Mouse (Mus musculus) hindbrain, embryonic 11.5 days (tissue): ENCODE measurements around the gene Hoxd11. TPM values are rescaled to one million over a fixed set of nuclear protein-coding genes. Genes with fewer than 3 reads are reported as not detected.

Experiments used
- ATAC-seq: fragments of 200-750 bp; cut with Nextera tagmentation; 2 replicates; pipeline ENCODE4 v1.8.0; 2017; ENCODE audit warnings: mild to moderate bottlenecking, moderate TSS enrichment, moderate library complexity; ENCODE audit not compliant: low FRiP score
- DNase-seq: peaks from one replicate; pipeline ENCODE4 v3.0.0-alpha.2; 2015; ENCODE audit warnings: low spot score
- H3K27ac ChIP-seq: fragments of 300-500 bp; sonication (generic); 2 replicates; pipeline ENCODE4 v1.5.1; 2014; ENCODE audit warnings: mild to moderate bottlenecking, low read depth, low read length
- H3K27me3 ChIP-seq: fragments of 300-500 bp; sonication (generic); 2 replicates; pipeline ENCODE4 v1.6.1; 2014; ENCODE audit warnings: mild to moderate bottlenecking, low read length, moderate library complexity, mixed read lengths; ENCODE audit not compliant: control insufficient read depth, insufficient read depth
- H3K36me3 ChIP-seq: fragments of 300-500 bp; sonication (generic); 2 replicates; pipeline ENCODE4 v1.6.1; 2014; ENCODE audit warnings: mild to moderate bottlenecking, low read length, moderate library complexity, mixed read lengths; ENCODE audit not compliant: control insufficient read depth, insufficient read depth
- H3K4me1 ChIP-seq: fragments of 300-500 bp; sonication (generic); replicated peaks from 2 replicates; pipeline ENCODE4 v1.6.1; 2014; ENCODE audit warnings: low read length, mixed read lengths; ENCODE audit not compliant: control insufficient read depth, insufficient read depth
- H3K4me2 ChIP-seq: fragments of 300-500 bp; sonication (generic); replicated peaks from 2 replicates; pipeline ENCODE4 v1.6.1; 2014; ENCODE audit warnings: mild to moderate bottlenecking, low read depth, low read length
- H3K4me3 ChIP-seq: fragments of 300-500 bp; sonication (generic); 2 replicates; pipeline ENCODE4 v1.5.1; 2014; ENCODE audit warnings: low read depth, low read length
- H3K9ac ChIP-seq: fragments of 300-500 bp; sonication (generic); 2 replicates; pipeline ENCODE4 v1.6.1; 2014; ENCODE audit warnings: low read depth, low read length
- H3K9me3 ChIP-seq: fragments of 300-500 bp; sonication (generic); 2 replicates; pipeline ENCODE4 v1.6.1; 2016; ENCODE audit warnings: low read length; ENCODE audit not compliant: control insufficient read depth
- WGBS: fragments of 180-500 bp; shearing (Covaris S2); extraction: QIAGEN DNeasy Blood & Tissue Kit; methylation state at CpG from one replicate; pipeline ENCODE4 v1.1.7; 2014; 5-methylcytosine and 5-hydroxymethylcytosine counted together
- microRNA counts: library from miRNA; unstranded; fragments of <30 nt; microRNA quantifications from one replicate; lab custom pipeline; 2015
- polyA plus RNA-seq: library from polyadenylated mRNA; unstranded; fragments of >200 nt; fragmentation: Nextera tagmentation; extraction: Ambion mirVana; gene quantifications from 2 replicates; pipeline ENCODE4 v1.2.1, GENCODE M21; 2014

The Hoxd11 gene
- polyA plus RNA-seq, 1 experiment from 2014 or later = not detected

GRCm38 (mm10) chr2:74733317-74733661 lies 53.9 kb downstream of the Hoxd11 start:
- DNase-seq = no peak

DNA sequence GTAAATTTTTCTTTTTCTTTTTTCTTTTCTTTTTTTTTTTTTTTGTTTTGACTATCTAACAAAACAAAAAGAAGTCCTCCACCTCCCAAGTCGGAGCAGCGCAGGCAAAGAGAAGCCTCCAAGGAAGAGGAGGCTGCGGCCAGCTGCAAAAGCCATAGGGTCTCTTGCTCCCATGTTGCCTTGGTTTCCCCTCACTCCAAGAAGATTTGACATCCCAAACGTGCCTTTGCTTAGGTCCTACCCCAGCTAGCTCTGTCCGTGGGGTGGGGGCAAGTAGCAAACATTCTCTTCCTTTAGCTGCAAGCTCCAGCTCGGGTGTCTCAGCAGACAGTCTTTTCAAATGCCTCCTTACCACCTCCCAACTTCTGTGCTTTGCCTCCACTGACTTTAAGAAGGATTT lies 54.4 kb downstream of the Hoxd11 start:
- Histone ChIP-seq H3K4me1 (no peaks in the 10 kb centered on the region; the same call in 1 of the 2 replicates), H3K27me3 (peaks cover 78% of the 10 kb centered on the region), H3K9me3 (no peaks in the 10 kb centered on the region), H3K9ac (peak overlapping the region; percentile 76), H3K36me3 (no peaks in the 10 kb centered on the region), H3K4me2 (peak overlapping the region; percentile 54), H3K4me3 (peak overlapping the region; percentile 48), H3K27ac (peak overlapping the region; percentile 95)
- DNase-seq (peak; percentile 67), ATAC-seq (no peak)
- WGBS = 0% methylated on average over 6 of the region's 6 CpGs

More at GRCm38 (mm10) chr2:74733317-74733661, 53.9 kb downstream of the Hoxd11 start:
- WGBS = under 1% methylated on average over 15 of the region's 16 CpGs
- H3K4me2 ChIP-seq = peak overlapping the region; percentile 54
- H3K9ac ChIP-seq = peak overlapping the region; percentile 76
- H3K4me1 ChIP-seq = no peaks in the 10 kb centered on the region; the same call in 1 of the 2 replicates
- H3K36me3 ChIP-seq = no peaks in the 10 kb centered on the region
- H3K27me3 ChIP-seq = peaks cover 79% of the 10 kb centered on the region
- H3K9me3 ChIP-seq = no peaks in the 10 kb centered on the region
- peak overlapping the region; percentile 48 for H3K4me3 ChIP-seq
- ATAC-seq = peak; percentile 48
- H3K27ac ChIP-seq = peak overlapping the region; percentile 95

GRCm38 (mm10) chr2:74734451-74734850 lies 55.1 kb downstream of the Hoxd11 start:
- peak overlapping the region; percentile 48 for H3K4me3 ChIP-seq
- H3K4me2 ChIP-seq = peak overlapping the region; percentile 54
- no peak for DNase-seq
- H3K9me3 ChIP-seq = no peaks in the 10 kb centered on the region
- peak overlapping the region; percentile 95 for H3K27ac ChIP-seq
- peaks cover 78% of the 10 kb centered on the region for H3K27me3 ChIP-seq
- ATAC-seq = peak; percentile 43
- H3K9ac ChIP-seq = peak overlapping the region; percentile 76
- H3K4me1 ChIP-seq = no peaks in the 10 kb centered on the region; the same call in 1 of the 2 replicates
- H3K36me3 ChIP-seq = no peaks in the 10 kb centered on the region
- WGBS = under 1% methylated on average over 13 of the region's 13 CpGs

DNA sequence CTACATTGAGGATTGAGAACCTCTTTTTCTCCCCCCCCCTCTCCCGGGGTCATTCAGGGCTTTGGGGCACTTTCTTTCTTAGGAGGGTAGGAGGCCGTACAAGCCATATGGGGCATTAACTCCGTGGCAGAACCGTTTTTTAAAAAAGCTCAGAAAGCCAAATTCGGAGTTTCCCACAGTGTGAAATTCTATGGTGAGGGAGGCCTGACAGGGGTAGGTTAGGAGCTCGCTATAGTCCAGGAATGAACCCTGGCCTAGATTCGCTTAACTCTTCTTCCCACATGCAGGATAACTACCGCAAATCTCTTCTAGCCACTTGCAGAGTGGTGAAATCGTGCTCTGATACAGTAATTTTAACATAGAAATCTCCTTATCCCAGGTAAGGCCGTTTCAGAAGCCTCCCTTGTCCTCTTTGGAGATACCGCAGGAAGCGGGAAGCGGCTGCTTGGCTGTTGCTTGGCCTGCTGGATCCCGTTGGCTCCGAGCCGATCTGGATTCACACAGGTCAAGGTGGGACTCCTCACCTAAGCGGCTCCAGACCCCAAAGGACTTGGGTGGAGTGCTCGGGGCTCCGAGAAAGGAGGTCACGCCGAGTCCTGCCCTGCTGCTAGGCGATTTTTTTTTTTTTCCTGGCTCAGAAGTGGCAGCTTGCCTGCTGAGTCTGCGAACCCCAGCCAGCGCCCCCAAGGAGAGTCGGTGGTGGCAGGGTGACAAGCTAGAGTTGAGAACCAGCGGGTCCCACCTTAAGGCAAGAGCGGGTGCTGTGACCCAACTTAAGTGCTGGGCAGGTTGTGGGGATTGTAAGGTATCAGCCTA lies 55.8 kb downstream of the Hoxd11 start:
- Histone ChIP-seq H3K4me2 (peak overlapping the region; percentile 54), H3K4me1 (no peaks in the 10 kb centered on the region; the same call in 1 of the 2 replicates)

GRCm38 (mm10) chr2:74735851-74736687 lies 56.7 kb downstream of the Hoxd11 start:
- Histone ChIP-seq H3K36me3 (no peaks in the 10 kb centered on the region), H3K9me3 (no peaks in the 10 kb centered on the region), H3K9ac (peak overlapping the region; percentile 76), H3K4me3 (peak overlapping the region; percentile 48), H3K4me2 (peak overlapping the region; percentile 54), H3K4me1 (no peaks in the 10 kb centered on the region; the same call in 1 of the 2 replicates), H3K27me3 (peaks cover 73% of the 10 kb centered on the region), H3K27ac (peak overlapping the region; percentile 95)
- under 1% methylated on average over 42 of the region's 42 CpGs for WGBS
- peak; percentile 68 for DNase-seq
- 0 out of 2 replicates have a peak, but pooled peaks have one; percentile 25 for ATAC-seq

More for the DNA sequence above, 55.8 kb downstream of the Hoxd11 start:
- peak overlapping the region; percentile 95 for H3K27ac ChIP-seq
- no peaks in the 10 kb centered on the region for H3K36me3 ChIP-seq
- no peaks in the 10 kb centered on the region for H3K9me3 ChIP-seq
- DNase-seq = peak; percentile 72
- peaks cover 75% of the 10 kb centered on the region for H3K27me3 ChIP-seq
- ATAC-seq = no peak
- H3K4me3 ChIP-seq = peak overlapping the region; percentile 48
- H3K9ac ChIP-seq = peak overlapping the region; percentile 76
- under 1% methylated on average over 27 of the region's 27 CpGs for WGBS

MicroRNAs encoded within 50 kb of the gene (microRNA counts, 519-probe panel; counts per million panel counts)
- microRNA mmu-miR-10b (lab: Ali Mortazavi, UCI) = 5,706 counts per million, percentile 83 among the panel's probes with 10 or more counts

Other genes starting within 250 kb of the Hoxd11 start
- 55.9 and 62.8 TPM in 2 replicates for gene Lnpk, start 100.1 kb upstream of the Hoxd11 start, polyA plus RNA-seq
- 1.6 and 2.4 TPM in 2 replicates for gene Evx2, start 20.0 kb upstream of the Hoxd11 start, polyA plus RNA-seq
- gene Hoxd13, start 11.2 kb upstream of the Hoxd11 start, polyA plus RNA-seq = 0.15 TPM in 1 of 2 replicates, not detected in the other
- gene Hoxd12, start 4.5 kb upstream of the Hoxd11 start, polyA plus RNA-seq = not detected in 2 replicates
- 0.13 TPM in 1 of 2 replicates, not detected in the other for gene Hoxd10, start 12.4 kb downstream of the Hoxd11 start, polyA plus RNA-seq
- gene Hoxd9, start 18.2 kb downstream of the Hoxd11 start, polyA plus RNA-seq = 0.11 TPM in 1 of 2 replicates, not detected in the other
- gene Hoxd8, start 25.1 kb downstream of the Hoxd11 start, polyA plus RNA-seq = 0.19 and 0.50 TPM in 2 replicates
- gene Hoxd3, start 32.4 kb downstream of the Hoxd11 start, polyA plus RNA-seq = 49.5 and 58.0 TPM in 2 replicates
- gene Hoxd4, start 32.4 kb downstream of the Hoxd11 start, polyA plus RNA-seq = 3.3 and 3.7 TPM in 2 replicates
- gene Gm28230, start 47.2 kb downstream of the Hoxd11 start, polyA plus RNA-seq = 0.73 and 0.89 TPM in 2 replicates
- gene Hoxd1, start 83.4 kb downstream of the Hoxd11 start, polyA plus RNA-seq = 1.5 and 1.7 TPM in 2 replicates
- 149 and 154 TPM in 2 replicates for gene Mtx2, start 146.2 kb downstream of the Hoxd11 start, polyA plus RNA-seq